Mouse (Mus musculus) adrenal gland (tissue): ENCODE measurements around the gene Evi2b.

ENCODE experiments used
- intact Hi-C: fragments of 180-260 bp; cut with DNase I; formaldehyde crosslinking; loops from one replicate; pipeline ENCODE4 v1.15.1; 2025
- long read RNA-seq, 2 experiments: library from polyadenylated mRNA; unstranded; transcript quantifications; one replicate each; pipeline ENCODE4 v2.0.0; 2020; ENCODE audit warnings: borderline replicate concordance in 1 of 2; ENCODE audit not compliant: insufficient replicate concordance in 1 of 2

The Evi2b gene
- long read RNA-seq, experiment 1, partial matches to known transcripts, result 0 of 1 reads
- long read RNA-seq, experiment 1, other reads (novel, unspliced or antisense), result 1 of 1 reads
- long read RNA-seq, experiment 2, partial matches to known transcripts, result 0 of 1 reads
- long read RNA-seq, experiment 2, other reads (novel, unspliced or antisense), result 1 of 1 reads

DNA sequence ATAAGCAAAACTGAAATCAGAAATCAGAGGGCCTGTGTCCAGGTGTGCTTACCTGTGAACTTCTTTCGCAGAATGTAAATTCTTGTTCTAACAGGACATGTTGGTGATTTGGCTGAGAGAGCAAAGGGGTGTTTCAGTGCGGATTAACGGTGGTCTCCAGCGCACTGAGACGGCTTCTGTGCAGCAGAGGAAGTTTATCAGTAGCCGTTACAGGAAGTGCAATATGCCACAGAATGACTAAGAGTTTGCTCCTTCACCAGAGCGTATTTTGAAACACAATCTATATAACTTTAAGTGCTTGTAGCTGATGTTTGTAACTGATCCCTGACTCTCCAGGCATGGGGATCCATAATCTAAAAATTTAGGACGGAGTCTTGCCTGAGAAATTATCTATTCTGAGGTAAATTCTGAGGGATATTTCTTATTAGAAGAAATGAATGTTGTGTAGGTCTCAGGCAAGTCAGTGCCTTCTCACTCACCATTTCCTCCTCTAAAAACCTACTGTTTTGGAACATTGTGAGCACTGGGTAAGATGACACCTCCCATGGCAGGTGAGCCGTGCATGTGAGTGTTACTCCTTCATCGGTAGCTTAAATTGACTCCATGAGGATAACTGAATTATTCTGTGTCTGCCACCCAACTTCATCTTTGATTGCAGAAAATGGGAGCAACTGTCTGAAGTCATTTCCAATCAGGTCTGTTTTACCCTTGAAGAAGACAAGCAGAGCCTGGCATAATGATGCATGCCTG lies at the start of gene Evi2b:
TSS of gene Evi2b (minus strand) at position 203 of the 750 bp plus-strand sequence.
- intact Hi-C loops, result no loop called here

DNA sequence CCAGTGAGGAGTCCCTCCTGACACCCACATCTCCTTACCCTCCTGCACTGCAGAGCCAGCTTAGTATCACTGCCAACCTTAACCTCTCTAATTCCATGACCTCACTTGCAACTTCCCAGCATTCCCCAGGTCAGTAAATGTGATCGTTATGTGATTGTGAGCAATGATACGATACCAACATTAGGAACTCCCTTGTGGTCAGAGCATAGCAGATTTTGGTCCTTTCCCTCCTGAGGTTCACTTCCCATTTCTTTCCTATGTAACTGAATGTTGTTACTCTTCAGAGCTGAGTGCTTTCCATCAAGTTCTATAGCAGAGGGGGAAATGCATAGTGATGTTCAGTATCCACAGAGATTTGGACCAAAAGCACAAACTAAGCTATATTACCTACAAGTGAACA lies 46.8 kb upstream of the Evi2b start:
- intact Hi-C loops, result loop anchor here (10.0 kb wide), 1 partner anchor 136 kb away; no protein-coding TSS in a partner anchor

DNA sequence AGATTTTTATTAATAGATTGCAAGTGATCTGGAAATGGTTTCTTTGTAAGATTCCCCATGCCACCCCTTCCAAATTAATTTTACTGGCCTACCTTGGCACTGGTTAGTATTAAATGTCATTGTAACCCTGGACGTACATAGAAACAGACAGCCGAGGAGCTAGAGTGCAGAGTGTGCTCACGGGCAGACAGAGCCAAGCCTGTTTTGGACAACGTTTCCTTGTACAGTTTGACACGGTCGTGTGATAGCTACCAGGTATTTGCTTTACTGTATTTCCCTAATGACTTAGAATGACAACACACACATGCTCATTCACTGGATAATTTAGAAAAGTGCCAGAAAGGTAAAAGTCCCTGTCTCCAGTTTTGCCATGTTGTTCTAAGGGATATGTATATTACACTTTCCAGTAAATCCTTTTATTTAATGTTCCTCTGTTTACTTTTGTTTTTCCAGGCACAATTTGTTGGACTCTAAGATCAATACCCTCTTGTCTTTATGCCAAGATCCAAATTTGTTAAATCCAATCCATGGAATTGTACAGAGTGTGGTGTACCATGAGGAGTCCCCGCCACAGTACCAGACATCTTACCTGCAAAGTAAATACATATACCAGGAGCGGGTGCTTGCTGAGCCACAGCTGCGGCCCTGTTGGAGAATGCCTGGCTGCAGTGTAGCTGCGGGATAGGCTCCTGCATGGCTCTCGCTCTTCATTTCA lies 44.8 kb upstream of the Evi2b start:
- intact Hi-C loops, result no loop called here

DNA sequence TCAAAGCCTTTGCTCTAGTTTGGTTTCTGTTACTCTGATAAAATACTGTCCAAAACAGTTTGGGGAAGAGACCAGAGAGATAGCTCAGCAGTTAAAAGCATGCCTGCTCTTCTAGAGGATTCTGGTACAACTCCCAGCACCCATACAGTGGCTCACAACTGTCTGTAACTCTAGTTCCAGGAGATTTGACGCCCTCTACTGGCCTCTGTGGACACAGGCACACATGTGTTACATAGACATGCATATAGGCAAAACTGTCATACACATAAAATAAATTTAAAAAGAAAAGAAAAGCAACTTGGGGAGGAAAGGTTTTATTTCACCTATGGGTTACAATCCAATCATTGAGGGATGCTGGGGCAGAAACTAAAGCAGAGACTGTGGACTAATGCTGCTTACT lies 43.4 kb upstream of the Evi2b start:
- intact Hi-C loops, result no loop called here

DNA sequence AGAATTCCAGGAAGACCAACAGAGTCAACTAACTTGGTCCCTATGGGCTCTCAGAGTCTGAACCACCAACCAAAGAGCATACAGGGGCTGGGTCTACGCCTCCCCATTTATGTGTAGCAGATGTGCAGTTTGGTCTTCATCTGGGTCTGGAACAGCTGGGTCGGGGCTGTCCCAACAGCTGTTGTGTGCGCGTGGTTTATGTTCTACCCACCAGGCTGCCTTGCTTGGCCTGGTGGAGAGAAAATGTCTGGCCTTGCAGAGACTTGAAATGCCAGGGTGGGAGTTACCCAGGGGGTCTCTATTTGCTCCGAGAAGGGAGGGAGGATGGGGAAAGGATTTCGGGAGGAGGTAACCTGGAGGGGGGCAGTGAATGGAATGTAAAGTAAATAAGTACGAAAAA lies 39.9 kb upstream of the Evi2b start:
- intact Hi-C loops, result no loop called here

DNA sequence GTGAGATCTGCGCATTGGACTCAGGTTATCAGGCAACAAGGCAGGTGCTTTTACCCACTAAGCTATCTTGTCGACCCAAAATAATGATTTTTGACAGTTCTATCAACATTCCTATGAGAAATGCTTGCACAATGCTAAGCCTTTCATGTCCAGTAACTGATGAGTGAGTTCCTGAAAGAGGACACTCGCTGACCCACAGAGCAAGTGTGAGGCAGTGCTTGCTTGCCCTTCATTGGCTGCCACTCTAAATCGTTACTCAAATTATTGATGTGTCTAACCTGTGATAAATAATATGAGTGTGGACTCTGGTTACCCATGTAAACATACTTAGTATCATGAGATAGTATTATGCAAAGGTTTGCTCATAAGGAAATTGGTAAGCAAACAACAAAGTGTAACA lies 37.0 kb upstream of the Evi2b start:
- intact Hi-C loops, result no loop called here

DNA sequence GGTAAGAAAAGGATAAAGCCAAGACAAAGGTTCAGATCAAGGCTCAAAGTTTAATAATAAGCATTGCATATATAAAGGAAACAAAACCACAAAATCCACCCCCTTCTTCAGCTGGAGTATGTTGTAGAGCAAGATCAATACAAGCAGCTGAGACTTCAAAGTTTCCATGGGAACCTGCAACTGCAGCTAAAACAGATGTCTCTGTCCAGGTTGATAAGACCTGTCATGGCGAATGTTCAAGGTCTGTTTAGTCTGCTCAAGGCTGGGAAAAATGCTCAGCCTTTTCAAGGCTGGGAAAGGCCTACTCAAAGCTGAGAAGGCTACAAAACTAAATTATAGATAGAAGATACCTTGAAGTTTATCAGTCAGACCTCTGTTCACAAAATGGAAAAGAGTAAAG lies 29.1 kb upstream of the Evi2b start:
- intact Hi-C loops, result no loop called here

DNA sequence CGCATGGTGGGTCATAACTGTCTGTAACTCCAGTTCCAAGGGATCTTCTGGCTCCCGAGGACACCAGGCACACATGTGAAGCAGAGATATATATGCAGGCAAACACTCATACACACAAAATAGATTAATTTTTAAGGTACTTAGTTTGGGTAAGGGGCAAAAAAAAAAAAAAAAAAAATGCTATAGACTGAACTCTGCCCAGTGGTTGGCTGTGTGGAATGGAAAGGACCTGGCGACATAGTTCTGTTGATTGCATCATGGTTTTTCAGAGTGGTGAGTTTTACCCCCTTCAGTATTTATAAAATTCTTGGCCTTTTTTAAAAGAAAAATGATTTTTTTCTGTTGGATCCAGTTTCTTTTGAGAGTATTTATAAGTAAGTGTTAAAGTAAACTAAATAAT lies 12.7 kb upstream of the Evi2b start:
- intact Hi-C loops, result no loop called here

DNA sequence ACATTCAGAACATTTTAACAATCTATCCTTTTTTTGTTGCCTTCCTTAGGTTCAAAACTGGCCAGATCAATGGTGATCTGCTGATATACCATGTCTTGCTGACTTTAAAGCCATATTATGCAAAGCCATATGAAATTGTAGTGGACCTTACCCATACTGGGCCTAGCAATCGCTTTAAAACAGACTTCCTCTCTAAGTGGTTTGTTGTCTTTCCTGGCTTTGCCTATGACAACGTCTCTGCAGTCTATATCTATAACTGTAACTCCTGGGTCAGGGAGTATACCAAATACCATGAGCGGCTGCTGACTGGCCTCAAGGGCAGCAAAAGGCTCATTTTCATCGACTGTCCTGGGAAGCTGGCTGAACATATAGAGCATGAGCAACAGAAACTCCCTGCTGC lies 12.0 kb upstream of the Evi2b start:
- intact Hi-C loops, result no loop called here

DNA sequence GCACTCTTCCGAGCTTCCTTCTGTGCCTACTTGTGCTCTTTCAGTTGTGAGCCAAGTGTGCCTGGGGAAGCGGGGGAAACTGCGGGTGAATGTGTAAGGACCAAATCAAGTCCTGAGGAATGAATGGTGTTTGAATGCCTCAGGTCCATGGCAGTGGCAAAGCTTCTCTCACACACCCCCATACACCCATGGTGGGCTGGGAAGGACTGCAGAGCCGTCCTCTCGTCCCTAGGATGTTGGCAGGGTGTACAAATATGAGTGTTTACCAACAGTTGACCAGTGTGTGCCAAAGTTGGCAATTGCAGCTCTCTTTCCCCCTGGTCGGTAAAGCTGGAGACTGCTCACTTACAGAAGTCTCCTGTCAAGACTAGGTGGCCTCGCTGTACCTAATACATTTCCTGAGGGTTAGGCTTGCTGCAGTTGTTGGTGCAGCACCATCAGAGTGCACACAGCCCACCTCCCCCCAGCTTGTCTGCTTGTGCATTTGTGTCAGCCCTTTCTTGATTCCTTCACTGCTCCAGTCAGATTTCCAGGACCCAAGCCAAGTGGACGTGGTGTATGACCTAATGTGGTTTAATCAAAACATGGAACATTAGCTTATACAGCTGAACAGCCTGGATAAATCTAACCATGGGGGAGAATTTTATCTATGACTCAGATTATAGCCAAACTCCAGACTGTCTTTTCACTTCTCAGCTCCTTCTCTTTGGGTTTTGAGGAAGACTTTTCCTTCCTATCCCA lies 10.6 kb upstream of the Evi2b start:
- intact Hi-C loops, result no loop called here

DNA sequence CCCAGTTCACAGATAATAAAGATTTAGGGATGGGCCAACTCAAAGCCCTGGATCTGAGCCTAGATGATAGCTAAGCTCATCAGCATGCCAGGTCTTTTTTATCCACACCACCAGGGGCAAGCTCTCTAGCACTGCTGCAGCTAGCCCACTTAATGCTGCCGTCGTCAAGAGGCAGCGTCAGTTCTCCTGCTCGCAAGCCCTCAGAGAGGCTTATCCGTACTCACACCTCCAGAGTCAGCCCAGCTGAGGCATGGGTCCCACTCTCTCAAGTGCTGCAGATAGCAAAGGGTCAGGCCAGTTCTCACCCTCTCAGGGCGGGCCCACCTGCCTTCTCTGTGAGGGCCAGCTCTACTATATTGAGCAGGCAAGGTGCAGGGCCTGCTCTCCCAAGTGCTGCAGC lies 9.7 kb upstream of the Evi2b start:
- intact Hi-C loops, result no loop called here

DNA sequence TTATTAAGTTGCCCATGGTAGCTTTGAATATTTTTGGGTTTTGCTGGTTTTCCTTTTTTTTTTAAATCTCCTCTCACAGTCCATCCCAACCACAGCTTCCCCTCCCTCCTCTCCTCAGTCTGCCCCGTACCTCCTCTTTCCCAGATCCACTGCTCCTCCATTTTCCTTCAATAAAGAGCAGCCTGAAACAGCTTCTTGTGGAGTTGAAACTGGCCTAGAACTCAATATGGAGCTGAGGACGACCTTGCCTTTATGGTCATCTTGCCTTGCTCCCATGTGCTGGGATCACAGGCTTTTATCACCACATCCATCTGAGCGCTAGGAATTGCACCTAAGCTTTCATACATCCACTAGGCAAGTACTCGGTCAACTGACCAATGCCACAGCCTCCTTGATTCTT lies 7.9 kb upstream of the Evi2b start:
- intact Hi-C loops, result no loop called here

DNA sequence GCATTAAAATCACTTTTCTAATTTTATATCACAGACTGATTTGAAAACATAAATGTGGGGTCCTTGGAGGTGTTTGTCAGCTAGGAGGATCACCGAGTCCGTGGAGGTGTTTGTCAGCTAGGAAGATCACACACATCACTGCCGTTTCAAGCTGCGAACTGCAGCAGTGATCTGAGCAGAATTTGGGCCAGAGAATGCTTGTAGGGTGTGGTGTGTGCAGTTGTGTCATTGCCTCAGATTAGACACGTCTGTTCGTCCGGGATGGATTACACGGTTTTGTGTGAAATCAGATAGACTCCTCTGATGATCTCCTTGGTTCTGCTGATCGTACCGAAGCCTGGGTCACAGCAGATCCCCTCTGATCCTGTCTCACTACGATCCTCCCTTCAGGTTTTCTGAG lies 7.2 kb upstream of the Evi2b start:
- intact Hi-C loops, result no loop called here

DNA sequence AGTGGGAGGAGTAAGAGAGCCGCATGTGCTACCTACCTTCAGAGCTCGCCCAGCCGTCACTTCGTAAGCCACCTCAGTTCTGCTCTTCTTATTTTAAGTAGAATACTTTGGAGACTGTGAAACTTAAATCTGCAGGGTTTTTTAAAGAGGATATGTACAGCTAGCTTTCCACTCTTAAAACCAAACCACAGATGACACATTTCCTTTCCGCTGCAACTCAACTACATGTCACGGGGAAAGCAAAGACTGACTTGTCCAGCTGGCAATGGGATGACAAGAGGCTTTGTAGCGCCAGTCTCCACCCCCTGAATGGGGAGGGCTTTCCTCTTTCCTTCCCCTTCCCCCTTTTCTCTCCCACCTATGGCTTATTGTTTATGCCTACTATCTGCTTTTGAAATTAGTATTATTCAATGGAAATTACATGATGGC lies 6.8 kb upstream of the Evi2b start, which contains the start of the genes Evi2 and Evi2a:
TSS of gene Evi2 (minus strand) at position 257 of the 429 bp plus-strand sequence.
TSS of gene Evi2a (minus strand) at position 277 of the 429 bp plus-strand sequence.
- intact Hi-C loops, result no loop called here

DNA sequence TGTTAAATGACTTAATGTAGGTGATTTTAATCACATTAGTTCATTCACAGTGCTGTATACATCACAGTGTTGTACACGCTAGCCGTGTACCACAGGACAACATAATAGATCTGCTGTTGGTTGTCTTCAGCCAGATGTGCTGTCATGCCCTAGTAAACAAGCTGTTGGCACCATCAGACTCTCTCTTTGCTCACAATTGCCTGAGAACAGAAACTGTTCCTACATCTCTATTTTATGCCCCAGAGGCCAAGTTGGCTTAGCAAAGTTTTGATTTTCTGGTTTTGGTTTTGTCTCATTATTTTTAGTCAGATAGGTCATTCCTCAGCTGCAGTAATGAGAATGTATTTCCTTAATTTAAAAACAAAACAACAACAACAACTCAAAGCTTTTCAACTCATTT lies 6.2 kb upstream of the Evi2b start:
- intact Hi-C loops, result no loop called here

DNA sequence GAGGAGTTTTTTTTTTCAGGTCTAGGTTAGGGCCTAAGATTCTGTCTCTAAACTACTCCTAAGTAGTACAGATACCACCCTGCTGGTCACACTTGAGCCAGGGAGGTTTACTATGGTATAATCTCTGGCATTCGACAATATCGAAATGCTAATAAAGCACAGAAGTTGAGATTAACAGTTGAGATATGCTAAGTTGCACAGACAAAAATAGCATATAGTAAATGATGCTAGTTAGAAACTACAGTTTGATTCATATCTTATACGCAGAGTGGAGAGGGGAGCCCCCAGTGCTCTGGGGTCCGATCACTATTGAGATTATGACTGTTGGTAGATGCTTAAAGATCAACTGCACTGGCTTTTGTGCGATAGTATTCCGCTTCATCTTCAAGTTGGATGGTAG lies 5.7 kb upstream of the Evi2b start:
- intact Hi-C loops, result no loop called here

DNA sequence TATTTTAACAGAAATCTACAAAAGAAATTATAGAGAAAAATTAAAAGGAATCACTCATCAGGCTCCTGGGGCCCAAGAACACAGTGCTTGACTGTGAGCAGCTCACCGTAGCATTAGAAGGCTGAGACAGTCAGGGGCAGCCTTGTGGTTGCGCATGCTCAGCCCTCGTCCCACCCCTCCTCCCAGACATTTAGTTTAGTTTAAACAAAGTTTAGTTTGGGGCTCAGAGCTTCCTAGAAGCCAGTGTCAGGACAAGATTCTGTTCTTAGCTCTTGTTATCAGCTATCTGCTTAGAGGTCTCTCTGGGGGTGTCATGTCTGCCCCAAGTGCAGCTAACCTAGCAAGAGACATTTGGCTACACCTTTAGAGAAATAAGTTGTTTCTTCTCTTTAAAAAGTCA lies 5.0 kb upstream of the Evi2b start:
- intact Hi-C loops, result no loop called here

DNA sequence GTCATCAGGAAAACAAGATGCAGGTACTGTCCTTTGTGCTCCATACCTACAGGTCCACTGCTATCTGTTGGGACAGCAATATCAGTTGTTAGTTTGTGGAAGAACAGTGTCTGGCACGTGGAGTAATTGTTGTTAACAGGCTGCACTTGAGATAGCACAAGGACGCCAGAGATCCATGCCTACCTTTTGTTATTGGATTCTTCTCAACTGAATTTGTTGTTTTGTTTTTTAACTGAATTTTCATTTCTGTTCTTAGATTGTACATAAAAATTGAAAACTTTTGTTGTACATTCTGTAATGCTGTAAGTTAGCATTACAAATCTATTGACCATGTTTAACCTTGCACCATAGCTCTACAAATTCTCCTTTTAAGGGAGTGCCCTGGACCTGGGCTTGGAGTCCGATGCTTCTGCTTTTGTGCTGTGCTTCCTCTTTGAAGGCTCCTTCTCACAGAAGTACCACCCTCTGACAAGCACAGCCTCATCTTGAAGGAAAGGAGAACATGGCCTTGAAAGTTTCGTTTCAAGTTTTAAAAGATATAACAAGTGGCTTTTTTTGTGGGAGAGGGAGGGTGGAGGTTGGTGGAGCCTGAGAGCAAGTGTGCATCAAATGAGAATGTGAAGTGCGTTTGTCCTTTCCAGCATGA lies 4.3 kb upstream of the Evi2b start:
- intact Hi-C loops, result no loop called here

DNA sequence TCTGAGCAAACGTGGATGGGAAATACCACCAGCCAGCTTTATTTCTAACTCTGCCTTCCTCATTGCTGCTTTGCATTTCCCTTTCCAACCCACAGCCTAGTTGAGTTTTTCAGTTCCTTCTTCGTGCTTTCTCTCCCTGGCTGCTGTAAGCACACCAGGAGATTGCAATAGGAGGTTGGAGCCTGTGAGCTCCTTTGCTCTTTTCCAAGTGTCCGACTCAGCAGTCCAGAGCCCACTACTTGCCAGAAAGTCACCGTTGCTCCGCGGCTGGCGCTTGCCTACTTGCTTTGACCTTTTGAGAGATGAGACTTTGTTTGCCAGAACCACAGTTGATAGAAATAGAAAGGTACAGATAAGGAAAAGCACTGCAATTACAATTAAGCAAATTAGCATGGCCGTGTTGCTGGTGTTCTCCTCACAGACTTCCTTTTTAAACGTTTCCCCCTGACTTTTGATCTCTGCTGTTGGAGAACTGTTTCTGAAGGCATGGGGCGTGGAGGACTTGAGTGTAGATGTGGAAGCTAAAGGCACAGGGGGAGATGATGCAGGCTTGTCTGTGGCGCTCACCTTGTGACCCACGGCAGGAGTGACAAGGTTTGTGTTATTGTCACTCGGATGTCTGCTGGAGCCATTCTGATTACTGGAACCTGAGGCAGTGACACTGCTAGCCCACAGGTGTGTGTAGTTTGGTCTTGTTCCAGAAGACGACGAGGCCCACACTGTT lies 3.6 kb upstream of the Evi2b start:
- intact Hi-C loops, result no loop called here

DNA sequence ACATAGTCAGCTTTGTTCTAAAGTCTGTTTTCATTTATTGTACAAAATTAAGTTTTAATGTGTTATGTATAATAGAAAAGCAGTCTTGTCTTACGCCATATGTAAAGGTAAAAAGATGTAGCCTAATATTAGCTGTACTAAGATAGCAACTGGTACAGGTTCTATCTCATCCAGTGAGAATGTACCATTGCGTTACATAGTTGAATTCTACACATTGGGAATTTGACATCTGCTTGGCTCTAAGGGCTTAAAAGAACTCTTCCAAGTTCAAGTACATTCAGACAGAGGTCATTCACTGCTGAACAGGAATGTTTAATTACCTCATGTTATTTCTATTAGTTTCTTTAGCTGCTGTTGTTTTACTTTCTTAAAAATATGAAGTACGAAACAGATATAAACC lies 3.0 kb upstream of the Evi2b start:
- intact Hi-C loops, result no loop called here

DNA sequence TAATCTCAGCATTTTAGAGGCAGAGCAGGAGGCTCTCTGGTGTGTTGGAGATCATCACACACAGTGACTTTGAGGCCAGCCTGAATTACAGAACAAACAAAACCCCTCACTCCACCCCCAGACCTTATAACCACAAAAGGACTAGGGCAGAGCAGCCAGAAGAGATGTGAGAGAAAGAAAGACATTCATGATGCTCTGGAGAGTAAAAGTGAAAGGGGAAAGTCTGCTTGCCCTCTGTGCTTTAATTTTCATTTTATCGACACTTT lies 681 bp upstream of the Evi2b start:
- intact Hi-C loops, result no loop called here
